Mouse (Mus musculus) kidney, adult 11 months (tissue): ENCODE results near the gene Orm3.

Experiments
- DNase-seq: peaks from one replicate; pipeline ENCODE4 v3.0.0; 2022

Orm3 gene

DNA sequence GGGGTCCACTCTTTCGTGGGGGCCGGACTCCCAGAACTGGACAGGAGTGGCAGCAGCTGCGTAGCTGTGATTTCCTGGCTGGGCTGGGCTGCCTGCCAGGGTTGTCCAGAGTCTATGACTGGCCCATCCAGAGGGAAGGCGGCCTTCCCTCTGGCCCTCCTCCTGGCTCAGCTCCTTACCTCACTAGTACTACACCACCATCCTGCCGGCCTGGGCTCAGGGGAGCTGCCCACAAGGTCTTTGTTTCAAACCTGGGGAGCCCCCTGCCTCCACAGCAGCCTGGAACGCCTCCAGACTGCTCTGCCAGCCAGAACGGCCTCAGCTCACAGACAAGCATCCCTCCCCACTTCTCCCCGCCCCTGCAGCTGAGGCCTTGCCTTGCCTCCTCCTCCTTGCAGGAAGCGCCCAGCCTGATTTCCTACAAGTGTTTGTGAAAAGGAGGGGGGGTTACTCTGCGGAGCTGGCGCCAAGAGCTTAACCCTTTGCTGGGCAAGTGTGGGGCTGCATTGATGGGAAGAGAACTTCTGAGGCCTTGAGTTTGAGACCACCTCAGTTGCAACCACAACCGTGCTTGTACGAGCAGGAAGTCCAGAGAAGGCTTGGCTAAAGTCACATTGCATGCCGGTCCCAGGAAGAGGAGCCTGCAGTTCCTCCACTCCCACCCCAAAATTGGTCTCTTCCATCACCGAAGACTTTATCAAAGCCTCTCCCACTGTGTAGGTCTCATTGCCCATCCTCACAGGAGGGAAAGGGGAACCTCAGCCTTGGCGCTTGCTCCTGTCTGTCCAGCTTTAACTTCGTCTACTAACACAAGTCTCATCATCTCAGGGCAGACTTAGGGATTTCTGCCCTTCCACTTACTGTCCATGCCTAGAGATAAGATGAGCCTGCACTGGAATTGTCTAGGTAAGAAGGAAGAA lies 47.3 kb downstream of the Orm3 start, which contains the start of gene Akna:
TSS of gene Akna (minus strand) at position 315 of the 920 bp plus-strand sequence.
- peak; percentile 85 for DNase-seq

DNA sequence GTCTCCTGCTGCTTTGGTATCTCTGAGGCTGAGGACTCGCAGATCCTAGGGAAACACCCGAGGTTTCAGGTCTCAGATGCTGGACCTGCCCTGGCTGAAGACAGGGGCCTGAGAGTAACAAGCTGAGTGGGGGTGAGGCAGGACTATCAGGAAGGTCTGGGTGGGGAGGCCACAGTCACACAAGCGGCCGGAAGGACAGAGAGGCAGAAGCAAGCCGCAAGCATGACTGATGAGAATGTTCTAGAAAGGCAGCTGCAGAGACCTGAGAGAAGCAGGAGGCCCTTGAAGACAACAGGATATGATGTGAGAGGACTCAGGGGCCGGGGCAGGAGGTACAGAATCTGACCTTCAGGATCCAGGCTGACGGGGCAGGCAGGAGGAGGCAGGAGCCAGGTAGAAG lies 48.2 kb downstream of the Orm3 start:
- DNase-seq = no peak

DNA sequence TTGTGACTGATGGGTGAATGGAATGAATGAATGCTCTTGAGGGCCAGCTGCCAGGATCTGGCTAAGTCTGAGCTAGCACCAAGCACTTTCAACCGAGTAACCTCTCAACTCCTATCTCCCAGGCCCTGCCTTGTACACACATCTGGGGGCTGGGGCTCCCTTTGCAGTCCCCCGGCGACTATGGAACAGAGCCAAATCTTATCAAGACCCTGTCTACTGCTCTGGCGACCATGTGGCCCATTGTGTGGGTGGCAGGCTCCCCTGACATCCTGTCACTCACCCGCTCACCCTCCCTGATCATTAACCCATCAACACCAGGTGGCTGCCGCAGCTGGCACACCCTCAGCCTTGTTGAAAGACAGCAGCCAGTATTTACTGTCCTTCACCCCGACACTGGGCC lies 49.1 kb downstream of the Orm3 start:
- DNase-seq = no peak

DNA sequence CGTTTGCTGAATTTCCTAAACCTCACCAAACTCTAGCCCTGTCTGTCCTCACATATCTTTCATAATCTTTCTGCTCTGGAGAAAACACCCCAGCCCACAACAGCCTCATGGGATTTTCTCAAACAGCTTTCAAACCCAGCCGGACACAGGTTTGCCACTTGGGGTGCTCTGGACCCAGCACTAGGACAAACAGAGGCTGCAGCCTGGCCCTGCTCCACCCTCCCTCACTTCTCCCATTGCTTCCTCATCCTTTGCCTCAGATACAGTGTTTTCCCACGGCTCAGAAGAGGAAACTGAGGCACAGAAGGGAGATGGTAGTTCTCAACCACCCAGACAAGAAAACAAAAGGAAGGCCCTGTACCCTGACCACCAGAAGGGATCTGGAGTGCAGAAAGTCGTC lies 49.7 kb downstream of the Orm3 start:
- DNase-seq = no peak

DNA sequence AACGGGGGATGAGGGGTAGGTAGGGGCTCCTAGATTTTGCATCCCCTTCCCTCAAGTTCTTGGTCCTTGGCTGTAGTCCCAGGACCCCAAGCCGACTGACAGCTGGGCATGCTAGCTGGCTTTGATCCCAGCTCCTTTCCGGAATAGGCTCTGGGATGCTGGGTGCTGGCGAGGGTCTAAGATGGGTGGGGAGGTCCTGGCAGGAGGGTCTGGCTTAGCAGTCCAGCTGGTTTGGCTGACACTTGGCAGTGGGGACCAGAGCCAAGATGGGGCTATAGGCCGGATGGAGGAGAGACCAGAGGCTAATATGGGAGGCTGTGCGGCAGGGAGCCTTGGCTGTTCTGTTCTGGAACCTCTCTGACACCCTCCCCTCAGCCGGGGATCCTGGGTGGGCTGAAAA lies 52.3 kb downstream of the Orm3 start:
- no peak for DNase-seq

DNA sequence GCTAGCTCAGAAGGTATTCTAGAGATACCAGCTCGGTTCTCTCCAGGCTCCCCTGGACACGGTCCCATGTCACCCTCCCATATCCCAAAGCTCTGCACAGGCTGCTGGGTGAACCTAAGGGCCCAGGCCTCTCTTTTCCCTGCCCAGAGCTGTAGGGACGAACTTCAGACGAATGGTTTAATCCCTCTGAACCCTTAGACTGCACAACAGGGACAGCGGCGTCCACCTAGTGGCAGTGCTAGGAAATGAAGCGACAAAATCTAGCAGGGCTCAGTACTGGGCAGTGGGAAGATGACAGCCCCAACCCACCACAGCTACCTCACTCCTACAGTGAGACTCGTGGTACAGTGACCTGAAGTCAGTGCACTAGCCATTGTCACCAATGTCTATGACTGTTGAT lies 52.7 kb downstream of the Orm3 start:
- no peak for DNase-seq
